Mouse (Mus musculus) frontal cortex, postnatal 14 days (tissue): ENCODE measurements around the gene Sema3a.
"Not testable (repeated sequence)": the region's sequence is repeated elsewhere in the genome, so short reads cannot be mapped to it uniquely, and the experiment has no call there.

Source experiments
- DNase-seq, 2 experiments: peaks; one replicate each; pipeline ENCODE4 v3.0.0; 2022; ENCODE audit warnings: low spot score in 2 of 2

Sema3a gene

GRCm38 (mm10) chr5:13421276-13421925 lies 296.2 kb downstream of the Sema3a start:
- DNase-seq = no peak

- no peak for DNase-seq
Measured at GRCm38 (mm10) chr5:13428702-13429101, 303.5 kb downstream of the Sema3a start.

- DNase-seq = no peak
Measured at GRCm38 (mm10) chr5:13431827-13432226, 306.6 kb downstream of the Sema3a start.

- no peak for DNase-seq
Measured at GRCm38 (mm10) chr5:13432574-13432973, 307.4 kb downstream of the Sema3a start.

GRCm38 (mm10) chr5:13433303-13433702 lies 308.1 kb downstream of the Sema3a start:
- no peak for DNase-seq

GRCm38 (mm10) chr5:13441112-13441511 lies 315.9 kb downstream of the Sema3a start:
- DNase-seq = no peak

- no peak for DNase-seq
Measured at GRCm38 (mm10) chr5:13460182-13461001, 335.2 kb downstream of the Sema3a start.

- DNase-seq = no peak
Measured at GRCm38 (mm10) chr5:13468856-13469255, 343.6 kb downstream of the Sema3a start.

GRCm38 (mm10) chr5:13469401-13469800 lies 344.2 kb downstream of the Sema3a start:
- no peak for DNase-seq

GRCm38 (mm10) chr5:13470057-13470905 lies 345.1 kb downstream of the Sema3a start:
- no peak for DNase-seq

GRCm38 (mm10) chr5:13477653-13478052 lies 352.4 kb downstream of the Sema3a start:
- no peak for DNase-seq

- no peak for DNase-seq
Measured at GRCm38 (mm10) chr5:13488671-13489070, 363.5 kb downstream of the Sema3a start.

- DNase-seq = not testable (repeated sequence)
Measured at GRCm38 (mm10) chr5:13495967-13496366, 370.8 kb downstream of the Sema3a start.

- no peak for DNase-seq
Measured at GRCm38 (mm10) chr5:13499835-13500234, 374.6 kb downstream of the Sema3a start.

- DNase-seq = no peak
Measured at GRCm38 (mm10) chr5:13505839-13506499, 380.8 kb downstream of the Sema3a start.

- DNase-seq = no peak
Measured at GRCm38 (mm10) chr5:13509163-13509562, 383.9 kb downstream of the Sema3a start.

GRCm38 (mm10) chr5:13517018-13517417 lies 391.8 kb downstream of the Sema3a start:
- DNase-seq = no peak

- no peak for DNase-seq
Measured at GRCm38 (mm10) chr5:13525597-13525996, 400.4 kb downstream of the Sema3a start.

- DNase-seq = no peak
Measured at GRCm38 (mm10) chr5:13527037-13527464, 401.8 kb downstream of the Sema3a start.

GRCm38 (mm10) chr5:13529226-13529625 lies 404.0 kb downstream of the Sema3a start:
- DNase-seq = no peak

GRCm38 (mm10) chr5:13547472-13548209 lies 422.4 kb downstream of the Sema3a start:
- no peak for DNase-seq
